ENCODE assay signal across 11 mouse cellular contexts in the genomic region with DNA sequence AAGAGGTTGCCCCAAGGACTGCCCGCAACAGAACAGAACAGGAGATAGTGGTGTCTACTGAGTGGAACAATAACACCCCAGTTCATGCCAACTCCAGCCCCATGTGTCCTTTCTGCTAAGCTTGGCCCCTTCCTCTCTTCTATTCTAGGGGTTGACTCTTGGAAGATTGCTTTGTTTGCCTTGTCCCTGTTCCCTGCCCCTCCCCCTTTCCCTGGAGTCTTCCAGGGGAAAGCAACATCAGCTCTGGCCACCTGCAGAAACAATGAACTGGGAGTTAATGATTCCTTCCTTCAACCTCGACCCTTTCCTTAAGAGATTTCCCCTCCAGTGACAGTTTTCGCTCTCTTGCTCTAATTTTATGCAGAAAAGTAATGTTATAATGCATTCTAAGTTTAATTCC.
"Had no signal": no experiment of that assay in that cellular context is flagged by ENCODE, and none has a peak within 500 bp of the region (broad histone marks: within the 10 kb centered on the region; RNA-seq: fewer than 3 reads in every experiment).

No protein-coding gene starts in this region.

- H3K4me3 ChIP-seq: neural tube, embryonic 15.5 days had no signal

- H3K27ac ChIP-seq: hindbrain, postnatal 0 days; limb, embryonic 13.5 days; lung, embryonic 15.5 days; neural tube, embryonic 15.5 days had no signal

- H3K9me3 ChIP-seq: limb, embryonic 13.5 days; lung, embryonic 15.5 days; megakaryocyte, embryonic 14.5 days; neural tube, embryonic 15.5 days had no signal

- DNase-seq: left cerebral cortex, postnatal 4 days; lung, postnatal 14 days; right cerebral cortex, adult 18-20 months; right cerebral cortex, postnatal 25 days; thymus, postnatal 36 days had no signal

- ATAC-seq: hindbrain, postnatal 0 days had no signal

- H3K9ac ChIP-seq: limb, embryonic 13.5 days; lung, embryonic 15.5 days; neural tube, embryonic 15.5 days had no signal

- H3K4me2 ChIP-seq: midbrain, embryonic 11.5 days had no signal

- H3K36me3 ChIP-seq: limb, embryonic 13.5 days; lung, embryonic 15.5 days; neural tube, embryonic 15.5 days had no signal

- H3K27me3 ChIP-seq: lung, embryonic 15.5 days; megakaryocyte, embryonic 14.5 days had no signal
